Mouse (Mus musculus): ENCODE results near the gene Agbl4. TPM values are rescaled to one million over a fixed set of nuclear protein-coding genes. Genes with fewer than 3 reads are reported as not detected.

The Agbl4 gene
- total RNA-seq, 2 experiments from 2014 or later = 0.16 to 0.83 TPM

DNA sequence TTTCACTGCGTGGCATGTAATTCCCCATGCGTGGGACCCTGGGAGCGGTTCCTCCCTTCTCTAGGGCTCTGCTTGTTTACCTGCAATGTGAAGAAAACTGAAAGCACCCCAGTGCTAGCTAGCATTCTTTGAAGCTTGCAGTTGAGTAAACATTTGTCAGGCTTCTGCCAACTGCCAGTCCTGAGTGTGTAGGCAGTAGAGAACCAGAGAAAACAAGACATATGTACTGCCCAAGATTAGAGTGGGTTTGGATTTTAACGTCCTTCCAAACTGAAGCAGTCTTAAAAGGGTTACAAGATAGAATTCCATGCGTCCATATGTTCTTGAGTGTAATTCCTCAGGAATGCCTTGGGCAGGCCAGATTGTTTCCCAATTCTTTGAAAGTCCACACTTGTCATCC lies 1035.0 kb downstream of the Agbl4 start:
- intact Hi-C loops (cut with DNase I) = no loop called here
- DNase-seq = no peak

DNA sequence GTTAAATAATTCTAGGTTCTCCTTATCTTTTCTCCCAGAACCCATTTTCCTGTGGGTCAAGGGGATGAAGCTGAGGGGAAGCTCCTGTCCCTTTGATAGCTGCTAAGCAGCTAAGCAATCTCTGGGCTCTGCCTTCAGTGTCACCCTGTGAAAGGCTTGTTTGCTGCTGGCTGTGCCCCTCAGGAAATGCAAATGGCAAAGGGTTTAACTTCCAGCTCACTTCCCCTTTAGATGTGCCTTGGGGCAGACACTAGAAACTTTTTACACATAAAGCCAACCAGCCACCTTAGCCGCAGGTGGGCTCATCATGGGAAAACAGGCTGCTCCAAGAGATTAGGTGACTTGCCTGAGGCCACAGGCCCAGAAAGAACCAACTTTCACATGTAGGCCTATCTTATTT lies 1044.2 kb downstream of the Agbl4 start:
- intact Hi-C loops (cut with DNase I) = no loop called here
- no peak for DNase-seq

DNA sequence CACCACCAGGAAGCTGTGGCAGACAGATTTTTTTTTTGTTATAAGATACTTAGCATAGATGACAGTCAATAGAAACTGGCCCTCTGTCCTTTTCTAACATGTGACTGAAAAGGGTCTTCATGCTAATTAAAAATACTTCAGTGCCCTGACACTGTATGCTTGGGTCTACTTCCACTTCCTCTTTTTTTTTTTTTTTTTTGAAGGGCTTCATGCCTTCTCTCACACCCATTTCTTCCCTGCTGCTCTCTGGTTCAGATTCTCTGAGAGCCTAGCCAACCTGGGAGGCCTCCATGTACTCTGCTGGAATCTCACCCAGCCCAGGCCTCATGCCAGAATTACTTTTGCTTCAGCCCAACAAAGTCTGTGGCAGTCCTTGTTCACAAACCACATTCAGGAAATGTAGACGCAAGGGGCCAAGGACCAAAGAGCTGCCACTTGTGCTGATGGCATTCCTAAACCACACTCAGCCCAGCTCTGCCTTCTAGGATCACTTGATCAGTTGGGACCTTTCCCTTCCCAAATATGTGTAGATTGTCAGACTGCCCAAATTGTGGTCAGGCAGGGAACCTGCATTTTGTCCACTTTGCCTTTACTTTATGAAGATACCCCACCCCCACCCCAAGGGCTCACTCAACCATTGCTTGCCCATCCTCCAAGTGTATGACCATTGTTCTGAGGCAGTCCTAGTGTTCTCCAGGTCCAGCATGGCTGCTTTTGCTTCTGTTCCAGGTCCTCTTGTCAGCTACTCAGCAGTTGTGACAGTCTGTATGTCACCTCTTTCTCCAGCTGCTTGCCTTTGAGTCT lies 1045.2 kb downstream of the Agbl4 start:
- intact Hi-C loops (cut with DNase I) = no loop called here
- peak; percentile 60 to 71 for DNase-seq

DNA sequence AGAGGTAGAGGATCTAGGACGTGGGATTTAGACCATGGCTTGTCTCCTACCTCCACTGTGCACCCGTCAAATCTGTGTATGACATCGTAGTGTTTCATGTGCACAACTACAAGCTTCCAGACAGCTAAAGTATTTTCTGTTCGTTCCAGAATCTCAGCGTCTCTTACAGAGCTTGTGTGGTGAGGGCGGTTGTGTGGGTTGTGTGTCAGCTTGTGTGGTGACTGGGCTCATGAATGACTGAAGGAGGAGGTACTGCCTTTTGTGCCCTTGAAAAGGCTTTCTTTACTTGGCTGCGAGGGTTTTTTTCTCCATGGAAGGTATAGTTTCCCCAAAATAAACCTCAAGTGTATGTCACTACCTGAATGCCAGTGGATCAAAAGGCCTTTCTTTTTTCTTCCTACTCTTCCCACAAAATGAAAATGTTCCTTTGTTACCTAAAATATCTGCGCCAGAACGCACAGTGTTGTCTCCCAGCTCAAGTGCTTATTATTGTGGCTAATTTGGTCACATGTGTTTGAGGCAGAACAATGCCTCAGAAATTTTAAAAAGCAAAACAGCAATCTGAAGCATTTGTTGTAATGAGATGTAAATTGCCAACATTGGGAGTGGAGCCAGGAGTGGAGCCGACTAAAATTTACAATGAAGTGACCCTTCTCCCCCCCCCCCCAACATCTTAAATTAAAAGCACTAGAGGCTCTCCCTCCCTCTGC lies 1046.6 kb downstream of the Agbl4 start:
- intact Hi-C loops (cut with DNase I) = no loop called here
- no peak for DNase-seq

DNA sequence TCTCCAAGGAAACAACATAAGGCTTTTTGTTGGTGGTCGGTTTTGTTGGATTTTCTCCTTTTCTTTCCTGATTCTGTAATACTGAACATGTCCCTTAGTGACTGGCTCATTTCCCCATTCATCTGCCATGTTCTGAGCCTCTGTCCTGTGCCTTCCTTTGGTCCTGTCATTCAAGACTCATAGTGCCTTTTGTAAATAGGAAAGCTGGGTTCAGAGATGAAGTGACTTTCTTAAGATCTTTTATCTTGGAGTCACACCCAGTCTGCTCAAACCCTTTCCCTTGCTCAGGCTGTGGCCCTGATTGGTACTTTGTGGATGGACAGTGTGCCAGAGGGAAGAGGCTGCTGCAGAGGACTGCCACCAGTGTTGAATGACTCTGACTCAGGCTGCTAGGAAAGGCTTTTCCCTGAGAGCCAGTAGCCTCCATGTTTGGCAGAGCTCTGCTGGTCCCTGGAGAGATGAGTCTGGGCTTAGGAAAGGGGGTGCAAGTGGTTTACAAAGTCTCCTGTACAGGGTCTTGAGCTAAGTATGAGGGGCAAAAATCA lies 1047.2 kb downstream of the Agbl4 start:
- intact Hi-C loops (cut with DNase I) = no loop called here
- DNase-seq = no peak

DNA sequence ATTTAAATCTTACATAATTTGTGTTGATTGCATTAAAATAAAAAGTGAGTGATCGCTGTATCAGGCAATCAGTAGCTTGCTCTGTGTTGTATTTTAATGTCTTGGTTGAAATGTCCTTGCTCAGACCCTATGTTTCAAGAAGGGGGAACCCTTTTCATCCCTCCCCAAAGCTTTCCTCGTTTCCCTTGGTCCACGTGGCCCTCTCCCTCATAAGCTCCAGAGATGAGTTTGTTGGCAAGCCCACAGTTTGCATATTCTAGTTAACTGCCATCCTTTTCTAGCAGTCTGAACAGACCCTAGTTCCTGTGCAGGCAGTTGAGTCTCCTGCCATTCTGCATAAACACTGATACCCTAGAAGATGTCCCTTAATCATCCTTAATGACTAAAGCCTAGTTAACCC lies 1050.5 kb downstream of the Agbl4 start:
- DNase-seq = no peak
- intact Hi-C loops (cut with DNase I) = no loop called here

DNA sequence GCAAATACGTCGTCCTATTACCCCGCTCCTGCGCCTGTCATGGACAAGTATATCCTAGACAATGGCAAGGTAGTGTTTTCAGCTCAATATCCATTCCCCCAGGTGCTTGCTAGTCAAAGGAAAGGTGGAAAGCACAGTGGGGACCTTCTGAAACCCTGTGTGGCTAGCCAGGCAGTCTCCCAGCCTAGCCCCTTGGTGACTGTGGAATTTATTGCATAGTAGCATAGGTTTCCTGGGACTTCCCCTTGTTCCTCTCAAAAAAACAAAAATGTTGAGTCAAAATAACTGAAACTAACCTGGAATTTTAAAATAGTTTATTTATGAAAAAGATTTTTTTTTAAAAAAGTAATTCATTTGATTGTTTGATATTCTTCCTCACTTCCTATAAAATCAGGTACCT lies 1051.1 kb downstream of the Agbl4 start:
- intact Hi-C loops (cut with DNase I) = no loop called here

DNA sequence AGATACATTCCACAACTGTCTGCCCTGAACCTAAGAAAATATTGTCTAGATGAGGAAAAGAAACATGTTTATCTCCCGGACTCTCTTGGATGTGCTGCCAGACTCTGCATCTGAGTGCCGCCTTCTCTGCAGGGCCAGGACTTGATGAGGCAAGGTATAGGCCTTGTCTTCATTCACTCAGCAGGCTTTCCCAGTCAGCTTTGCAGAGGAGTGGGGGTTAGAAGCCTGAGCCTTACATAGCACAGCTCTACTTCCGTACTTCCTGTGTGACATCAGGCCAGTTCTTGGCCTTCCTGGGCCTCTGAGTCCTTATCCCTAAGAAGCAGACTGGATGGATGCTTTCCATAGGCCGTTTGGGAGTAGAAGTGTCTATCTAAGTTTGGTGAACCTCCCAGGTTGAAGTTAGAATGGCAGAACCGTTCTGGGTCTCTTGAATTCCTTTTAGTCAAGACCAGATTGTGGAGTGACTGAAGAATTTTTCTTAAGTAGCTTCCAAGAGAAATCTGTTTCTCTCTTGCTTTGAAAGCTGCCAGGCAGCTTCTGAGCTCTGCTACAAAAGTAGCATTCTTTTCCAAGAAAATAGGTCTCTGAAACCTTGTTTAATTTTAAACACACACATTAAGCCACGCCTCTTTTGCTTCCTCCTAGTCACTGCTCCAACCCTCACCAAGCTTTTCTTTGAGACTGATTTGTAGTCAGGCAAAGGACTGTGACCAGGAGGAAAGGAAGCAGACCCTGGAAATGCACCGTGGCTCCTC lies 1052.2 kb downstream of the Agbl4 start:
- intact Hi-C loops (cut with DNase I) = no loop called here
- no peak for DNase-seq

More for the DNA sequence above, 1051.1 kb downstream of the Agbl4 start:
- no peak for DNase-seq

DNA sequence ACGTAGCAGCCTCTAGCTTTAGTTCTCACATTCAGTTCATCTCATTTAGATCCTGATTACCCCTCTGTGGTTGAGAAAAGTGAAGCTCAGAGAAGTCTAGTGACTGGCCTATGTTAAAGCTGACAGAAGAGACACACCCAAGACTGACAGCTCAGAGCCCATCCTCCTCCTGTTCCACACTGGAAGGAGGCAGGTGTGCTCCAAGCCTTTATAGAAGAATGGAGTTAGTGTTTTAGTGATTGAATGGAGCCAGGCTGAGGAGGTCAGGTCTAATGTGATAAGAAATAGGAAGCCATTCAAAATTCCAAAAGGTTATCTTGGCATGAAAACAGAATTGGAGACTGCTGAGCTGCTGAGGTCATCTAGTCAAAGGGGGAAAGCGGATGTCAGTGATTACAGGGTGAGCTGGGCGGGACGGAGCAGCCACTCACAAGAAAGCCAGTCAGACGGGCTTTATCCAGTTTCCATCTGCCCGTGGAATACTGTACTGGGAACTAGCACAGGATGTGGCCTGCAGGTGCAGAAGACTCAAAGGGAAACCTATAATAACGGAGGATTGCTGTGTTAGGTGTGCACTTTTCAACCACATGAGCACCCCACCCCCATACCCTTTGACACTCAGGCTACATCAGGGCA lies 1053.9 kb downstream of the Agbl4 start:
- DNase-seq = no peak
- intact Hi-C loops (cut with DNase I) = no loop called here

DNA sequence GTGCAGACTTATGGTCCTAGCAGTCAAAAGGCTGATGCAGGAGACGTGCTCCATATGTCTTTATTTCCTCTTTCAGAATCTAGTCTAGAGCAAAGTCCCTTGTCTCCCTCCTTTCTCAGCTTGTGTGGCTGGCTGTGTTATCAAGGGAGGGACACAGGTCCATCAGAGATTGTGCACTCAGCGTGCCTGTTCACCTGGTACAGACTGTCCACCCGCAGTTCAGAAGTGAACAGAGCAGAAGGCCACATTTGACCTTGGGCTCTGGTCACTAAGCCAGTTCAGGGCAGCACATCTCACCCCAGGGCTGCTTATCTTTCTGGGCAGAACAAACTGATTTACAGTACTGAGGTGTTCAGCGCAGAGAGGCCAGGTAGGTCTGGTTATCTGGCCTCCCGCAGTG lies 1054.7 kb downstream of the Agbl4 start:
- no peak for DNase-seq
- intact Hi-C loops (cut with DNase I) = no loop called here

DNA sequence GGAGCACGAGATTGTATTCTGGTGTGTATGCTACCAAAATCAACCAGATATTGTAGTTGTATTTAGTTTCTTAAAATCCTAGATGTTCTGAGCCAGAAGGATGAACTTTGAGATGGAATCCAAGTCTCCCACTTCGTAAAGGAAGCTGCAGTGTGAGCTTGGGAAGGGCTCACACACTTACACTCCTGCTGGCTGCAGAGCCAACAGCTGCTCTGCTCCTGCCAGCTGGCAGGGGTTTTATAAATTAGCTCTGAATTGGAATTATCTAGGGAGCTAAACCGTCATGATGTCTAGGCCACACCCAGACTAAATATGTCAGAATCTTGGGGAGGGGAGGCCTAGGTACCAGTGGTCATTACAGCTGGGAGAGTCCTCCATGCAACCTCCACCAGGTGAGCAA lies 1055.8 kb downstream of the Agbl4 start:
- intact Hi-C loops (cut with DNase I) = no loop called here
- no peak for DNase-seq

DNA sequence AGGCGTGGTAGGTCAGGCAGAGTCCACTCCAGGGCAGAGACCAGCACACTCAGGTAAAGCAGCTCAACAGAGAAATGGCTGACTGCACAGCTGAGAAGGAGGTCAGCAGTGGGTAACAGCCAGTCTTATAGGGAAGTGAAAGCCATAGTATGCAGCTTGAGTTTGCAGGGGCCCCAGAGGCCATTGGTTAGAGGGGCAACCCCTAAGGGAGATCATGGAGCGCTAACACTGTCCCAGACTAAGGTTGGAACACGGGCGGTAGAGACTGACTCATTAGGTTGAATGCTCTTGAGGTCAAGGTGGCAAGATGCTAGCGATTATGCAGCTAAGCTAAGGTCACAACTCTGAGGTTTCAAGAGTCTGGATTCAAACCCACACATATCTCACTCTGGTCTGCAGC lies 1058.2 kb downstream of the Agbl4 start:
- DNase-seq = no peak
- intact Hi-C loops (cut with DNase I) = no loop called here

DNA sequence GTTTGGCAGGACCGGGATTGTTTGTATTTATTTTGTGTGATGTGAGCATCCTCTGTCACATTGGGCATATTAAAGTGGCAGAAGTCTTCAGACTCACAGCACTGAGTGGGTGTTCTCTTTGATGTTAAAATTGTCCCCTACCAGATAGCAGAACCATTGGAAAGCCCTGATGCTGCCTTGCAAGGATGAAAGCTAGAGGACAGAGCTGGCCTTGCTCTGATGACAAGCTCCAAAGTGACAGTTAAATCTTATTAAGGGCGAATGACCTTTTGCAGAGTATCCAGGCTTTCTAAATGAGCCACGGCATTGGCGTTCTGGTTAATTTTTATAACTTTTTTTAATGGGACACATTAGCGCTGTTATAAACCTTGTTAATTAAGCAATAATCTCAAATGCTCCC lies 1060.1 kb downstream of the Agbl4 start:
- intact Hi-C loops (cut with DNase I) = no loop called here
- no peak for DNase-seq

DNA sequence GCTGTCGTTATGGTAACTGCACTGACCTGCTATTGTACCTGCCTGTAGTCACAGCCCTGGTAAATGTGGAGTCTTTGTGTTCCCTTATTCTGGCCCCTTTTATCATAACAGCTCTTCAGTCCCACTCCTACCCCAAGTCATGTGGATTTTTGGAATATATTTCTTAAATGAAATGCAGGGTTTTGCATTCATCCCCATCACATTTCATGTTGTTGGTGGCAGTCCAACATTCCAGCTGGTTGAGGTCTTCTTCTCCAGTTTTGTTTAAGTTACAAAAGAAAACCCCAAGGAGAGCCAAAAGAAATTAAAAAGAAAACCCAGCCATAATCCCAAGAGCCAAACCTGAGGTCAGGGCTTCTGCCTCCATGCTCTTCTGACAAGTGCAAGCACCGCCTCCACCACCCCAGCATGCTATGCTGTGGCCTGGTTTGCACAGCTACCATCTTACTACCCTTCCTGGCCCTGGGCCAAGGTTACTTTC lies 1069.9 kb downstream of the Agbl4 start:
- intact Hi-C loops (cut with DNase I) = no loop called here
- DNase-seq = no peak

DNA sequence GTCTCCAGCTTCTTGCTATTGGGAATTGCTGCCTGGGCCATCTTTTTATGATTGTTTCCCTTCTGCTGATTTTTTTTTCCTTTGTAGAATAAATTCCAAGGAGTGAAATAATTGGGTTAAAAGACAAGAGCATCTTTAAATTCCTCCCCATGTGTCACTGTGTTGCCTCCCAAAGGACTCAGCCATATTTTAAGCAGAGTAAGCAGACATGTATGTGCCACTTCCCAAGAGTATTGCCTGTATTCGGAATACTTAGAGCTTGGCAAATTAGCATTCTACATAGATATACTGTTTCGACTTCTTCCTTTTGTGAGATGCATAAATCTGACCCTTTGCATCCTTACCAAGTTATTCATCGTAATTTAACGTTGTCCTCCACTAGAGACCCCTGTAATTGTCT lies 1070.3 kb downstream of the Agbl4 start:
- intact Hi-C loops (cut with DNase I) = no loop called here
- DNase-seq = no peak

DNA sequence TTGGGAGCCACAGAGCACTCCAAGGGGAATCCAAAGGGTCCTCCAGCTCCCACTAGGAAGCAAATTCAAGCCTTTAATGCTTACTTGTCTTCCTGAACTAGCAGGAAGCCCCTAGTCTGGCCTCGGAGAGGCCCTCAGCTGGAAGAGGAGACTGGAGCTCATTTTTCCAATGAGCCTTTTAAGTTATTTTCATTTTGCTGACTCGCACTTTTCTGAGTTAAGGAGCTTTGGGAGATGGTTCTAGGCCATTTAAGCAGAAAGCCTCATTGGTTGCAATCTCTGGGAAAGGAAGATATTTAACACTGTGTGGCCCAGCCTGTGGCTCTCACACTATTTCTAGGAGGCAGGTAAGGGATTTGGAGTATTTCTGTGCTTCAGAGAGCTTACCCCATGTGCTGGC lies 1072.4 kb downstream of the Agbl4 start:
- no peak for DNase-seq
- intact Hi-C loops (cut with DNase I) = no loop called here

DNA sequence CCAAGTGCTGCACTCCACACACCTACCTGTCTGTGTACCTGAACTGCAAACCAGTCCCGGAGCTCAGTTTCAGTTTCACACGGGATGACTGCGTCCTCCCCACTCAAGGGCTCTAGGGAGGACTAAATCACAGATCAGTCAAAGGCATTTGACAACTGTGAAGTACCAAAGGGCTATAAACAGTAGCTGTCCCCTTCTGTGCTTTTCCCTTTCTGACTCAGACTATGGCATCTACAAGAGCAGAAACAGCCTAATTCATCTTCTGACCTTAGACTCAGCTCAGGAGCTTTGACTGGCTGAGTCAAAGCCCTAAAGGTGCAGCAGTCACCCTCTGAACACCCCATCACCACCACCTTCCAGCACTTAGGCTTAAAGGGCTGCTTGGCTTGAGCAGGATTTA lies 1074.3 kb downstream of the Agbl4 start:
- intact Hi-C loops (cut with DNase I) = no loop called here
- DNase-seq = no peak

DNA sequence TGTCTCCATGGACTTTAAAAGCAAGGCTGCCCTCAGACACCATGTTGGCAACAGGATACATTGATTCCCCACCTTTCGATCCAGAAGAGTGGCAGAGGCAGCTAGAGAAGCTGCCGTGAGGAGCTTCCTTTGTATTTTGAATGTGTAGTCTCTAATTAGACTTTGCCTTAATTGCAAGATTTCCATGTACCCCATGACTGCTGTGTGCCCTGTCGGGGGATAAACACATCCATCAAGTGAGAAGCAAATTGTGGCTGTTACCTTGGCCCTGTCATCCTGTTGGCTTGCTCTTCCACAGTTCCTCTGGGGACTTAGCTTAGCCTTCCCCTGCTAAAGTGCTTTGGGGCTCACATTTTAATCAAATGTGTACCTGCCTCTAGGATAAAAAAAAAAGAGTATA lies 1075.0 kb downstream of the Agbl4 start:
- no peak for DNase-seq
- intact Hi-C loops (cut with DNase I) = no loop called here

DNA sequence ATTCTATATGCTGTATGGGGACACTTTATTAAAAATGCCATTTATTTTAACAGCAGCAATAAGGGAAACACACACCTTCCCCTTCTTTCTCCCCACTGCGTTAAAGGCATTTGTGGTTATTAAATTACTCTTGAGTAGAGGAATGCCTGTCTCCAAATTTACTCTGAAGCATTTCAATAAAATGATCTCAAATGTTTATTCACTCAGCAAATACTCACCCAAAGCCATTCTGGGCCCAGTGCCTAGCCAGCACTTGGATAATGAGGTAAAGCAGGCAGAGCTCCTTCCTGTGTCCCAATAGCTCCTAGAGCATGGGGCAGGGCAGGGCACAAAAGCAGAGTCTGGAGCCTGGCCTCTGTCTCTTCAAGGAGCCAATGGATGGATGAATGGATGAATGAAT lies 1075.6 kb downstream of the Agbl4 start:
- intact Hi-C loops (cut with DNase I) = no loop called here
- DNase-seq = no peak

DNA sequence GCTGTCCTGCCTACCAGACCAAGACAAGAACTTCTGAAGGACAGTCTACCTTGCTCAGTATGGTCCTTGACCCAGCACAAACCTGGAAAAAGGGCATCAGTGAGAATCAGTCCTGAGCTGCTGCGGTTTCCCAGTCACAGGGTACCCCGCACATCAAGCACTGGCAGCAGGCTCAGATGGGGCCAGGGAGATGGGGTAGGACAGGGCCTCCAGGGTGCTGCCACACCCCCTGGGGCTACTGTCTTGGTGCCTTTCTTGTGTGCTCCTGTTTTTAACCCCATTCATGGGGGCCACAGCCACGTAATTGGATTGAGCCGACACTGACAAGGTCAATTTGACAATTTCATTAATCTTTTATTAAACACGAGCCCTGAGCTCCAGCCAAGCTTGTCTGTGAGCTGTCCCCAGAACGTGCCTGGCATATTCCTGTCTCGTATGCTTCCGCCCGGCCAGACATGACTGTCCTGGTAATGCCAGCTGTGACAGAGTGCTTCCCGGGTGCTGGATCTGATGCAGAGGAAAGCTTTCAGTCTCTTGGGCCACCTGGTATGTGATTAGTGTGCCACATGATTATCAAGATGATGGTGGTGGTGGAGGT lies 1078.0 kb downstream of the Agbl4 start:
- intact Hi-C loops (cut with DNase I) = no loop called here
- no peak for DNase-seq
